Comparison of ENCODE assay signal across 8 mouse cellular contexts in genomic region chr17:25273706-25274501, GRCm38 (mm10). TPM values are rescaled to one million over a fixed set of nuclear protein-coding genes. Genes with fewer than 3 reads are reported as not detected.
A peak's percentile ranks its signal among the peaks of the same experiment; 100 is the strongest.
DNase-seq lines count a peak whose midpoint lies in the region; ATAC-seq and TF ChIP-seq lines count a peak whose summit lies in the region.

No protein-coding gene starts in this region.

- peak overlapping the region; percentile 100 for H3K9ac ChIP-seq in kidney, embryonic 14.5 days (ENCODE audit: low read depth, low read length)

- H3K4me3 ChIP-seq in bone marrow macrophage, adult 2 months (ENCODE audit: insufficient read depth, low read length), result peak overlapping the region; percentile 97
- H3K4me3 ChIP-seq in embryonic fibroblast, embryonic 13.5 days (ENCODE audit: insufficient read depth, low read length), result peak overlapping the region; percentile 92
- peak overlapping the region; percentile 99 for H3K4me3 ChIP-seq in kidney, embryonic 14.5 days (ENCODE audit: low read length)

- H3K4me2 ChIP-seq in kidney, embryonic 14.5 days (replicated peaks; ENCODE audit: low read depth, low read length), result peak overlapping the region; percentile 34

- H3K4me1 ChIP-seq in bone marrow macrophage, adult 2 months (ENCODE audit: control insufficient read depth, insufficient read depth, low read length), result peaks cover 21% of the 10 kb centered on the region
- H3K4me1 ChIP-seq in embryonic fibroblast, embryonic 13.5 days (ENCODE audit: control insufficient read depth, insufficient read depth, low read length), result 0 out of 2 replicates have a peak, but pooled peaks cover 9% of the 10 kb centered on the region
- H3K4me1 ChIP-seq in kidney, embryonic 14.5 days (ENCODE audit: control insufficient read depth, insufficient read depth, low read length), result peaks cover 18% of the 10 kb centered on the region

- DNase-seq in A20 (ENCODE audit: low read depth, low spot score) (peak; percentile 100), liver (peak; percentile 90)
- peak; percentile 98 for DNase-seq in heart, adult 9 months (ENCODE audit: low spot score in 2 of 2)
- DNase-seq in spleen, postnatal 4 days (ENCODE audit: low spot score in 2 of 2), result peak; percentile 94 to 97

- peak; percentile 91 for ATAC-seq in kidney, embryonic 14.5 days (ENCODE audit: low FRiP score, low TSS enrichment)
- ATAC-seq in monocyte, adult 5-6 weeks (replicated peaks; ENCODE audit: insufficient number of reproducible peaks, low FRiP score, low TSS enrichment, poor library complexity, severe bottlenecking), result peak; percentile 85

- H3K27me3 ChIP-seq in kidney, embryonic 14.5 days (ENCODE audit: control insufficient read depth, insufficient read depth, low read length), result no peaks in the 10 kb centered on the region

- peak overlapping the region; percentile 96 for H3K27ac ChIP-seq in bone marrow macrophage, adult 2 months (ENCODE audit: insufficient read depth, low read depth, low read length)
- H3K27ac ChIP-seq in embryonic fibroblast, embryonic 13.5 days (ENCODE audit: insufficient read depth, low read length), result peak overlapping the region; percentile 98
- peak overlapping the region; percentile 94 for H3K27ac ChIP-seq in kidney, embryonic 14.5 days (ENCODE audit: low read depth, low read length)

- WGBS in kidney, embryonic 14.5 days, result under 1% methylated on average over 38 of the region's 45 CpGs

- no peak for TF ChIP-seq POLR2A in bone marrow macrophage, adult 2 months (IDR thresholded peaks at IDR 0.05; ENCODE audit: borderline replicate concordance, low read depth, low read length)
- peak; percentile 59 for TF ChIP-seq POLR2A in embryonic fibroblast, embryonic 13.5 days (IDR thresholded peaks at IDR 0.05; ENCODE audit: low read depth, low read length)

- H3K9me3 ChIP-seq in kidney, embryonic 14.5 days (ENCODE audit: control insufficient read depth, low read length), result no peaks in the 10 kb centered on the region

- TF ChIP-seq CTCF in bone marrow macrophage, adult 2 months (IDR thresholded peaks at IDR 0.05; ENCODE audit: low read depth, low read length), result peak; percentile 76
- peak; percentile 33; the same call in 1 of the 2 replicates for TF ChIP-seq CTCF in embryonic fibroblast, embryonic 13.5 days (IDR thresholded peaks at IDR 0.05; ENCODE audit: borderline replicate concordance, insufficient read depth, low read length)

- peaks cover 20% of the 10 kb centered on the region for H3K36me3 ChIP-seq in kidney, embryonic 14.5 days (ENCODE audit: control insufficient read depth, insufficient read depth, low read length)

RNA-seq across cellular contexts. Expression of gene Ube2i, which starts 0.5 kb away (rescaled TPM):
- 221 and 242 TPM in 2 replicates for polyA plus RNA-seq in bone marrow macrophage, adult 2 months (2012; ENCODE audit: insufficient read depth, insufficient read length, missing spikeins)
- polyA plus RNA-seq in embryonic fibroblast, embryonic 13.5 days (2011; ENCODE audit: insufficient read length, low read depth, missing spikeins), result 296 and 315 TPM in 2 replicates
- 675 and 744 TPM in 2 replicates for polyA plus RNA-seq in kidney, embryonic 14.5 days (2014; fragmentation: Nextera tagmentation; extraction: Ambion mirVana)
- total RNA-seq in monocyte, adult 5-6 weeks (2017), result 278 to 334 TPM (median 296 TPM) in 3 replicates

RNA-seq across cellular contexts. Expression of gene Baiap3, which starts 17.7 kb away (rescaled TPM):
- not detected in 2 replicates for polyA plus RNA-seq in bone marrow macrophage, adult 2 months (2012; ENCODE audit: insufficient read depth, insufficient read length, missing spikeins)
- not detected in 2 replicates for polyA plus RNA-seq in embryonic fibroblast, embryonic 13.5 days (2011; ENCODE audit: insufficient read length, low read depth, missing spikeins)
- 0.76 and 1.9 TPM in 2 replicates for polyA plus RNA-seq in kidney, embryonic 14.5 days (2014; fragmentation: Nextera tagmentation; extraction: Ambion mirVana)
- total RNA-seq in monocyte, adult 5-6 weeks (2017), result 31.6 to 146 TPM (median 34.3 TPM) in 3 replicates

RNA-seq across cellular contexts. Expression of gene Prss34, which starts 24.3 kb away (rescaled TPM):
- polyA plus RNA-seq in bone marrow macrophage, adult 2 months (2012; ENCODE audit: insufficient read depth, insufficient read length, missing spikeins), result 1.2 TPM in 1 of 2 replicates, not detected in the other
- polyA plus RNA-seq in embryonic fibroblast, embryonic 13.5 days (2011; ENCODE audit: insufficient read length, low read depth, missing spikeins), result not detected in 2 replicates
- polyA plus RNA-seq in kidney, embryonic 14.5 days (2014; fragmentation: Nextera tagmentation; extraction: Ambion mirVana), result not detected in 2 replicates
- 2.8 TPM in 1 of 3 replicates, not detected in the others for total RNA-seq in monocyte, adult 5-6 weeks (2017)

RNA-seq across cellular contexts. Expression of gene Tsr3, which starts 33.9 kb away (rescaled TPM):
- polyA plus RNA-seq in bone marrow macrophage, adult 2 months (2012; ENCODE audit: insufficient read depth, insufficient read length, missing spikeins), result 19.6 and 19.7 TPM in 2 replicates
- polyA plus RNA-seq in embryonic fibroblast, embryonic 13.5 days (2011; ENCODE audit: insufficient read length, low read depth, missing spikeins), result 17.9 and 19.8 TPM in 2 replicates
- 48.9 and 51.4 TPM in 2 replicates for polyA plus RNA-seq in kidney, embryonic 14.5 days (2014; fragmentation: Nextera tagmentation; extraction: Ambion mirVana)
- 24.6 to 33.5 TPM (median 27.9 TPM) in 3 replicates for total RNA-seq in monocyte, adult 5-6 weeks (2017)

RNA-seq across cellular contexts. Expression of gene Gnptg, which starts 34.0 kb away (rescaled TPM):
- polyA plus RNA-seq in bone marrow macrophage, adult 2 months (2012; ENCODE audit: insufficient read depth, insufficient read length, missing spikeins), result 40.5 and 40.8 TPM in 2 replicates
- 13.9 and 16.1 TPM in 2 replicates for polyA plus RNA-seq in embryonic fibroblast, embryonic 13.5 days (2011; ENCODE audit: insufficient read length, low read depth, missing spikeins)
- 33.8 and 41.5 TPM in 2 replicates for polyA plus RNA-seq in kidney, embryonic 14.5 days (2014; fragmentation: Nextera tagmentation; extraction: Ambion mirVana)
- total RNA-seq in monocyte, adult 5-6 weeks (2017), result 27.2 to 58.6 TPM (median 49.2 TPM) in 3 replicates

Comparison
In these comparisons a context has a peak if more than half of its experiments do, and no peak if none do; other contexts are left out.
1. Peak in every context shown above with its lines: DNase-seq, ATAC-seq, H3K4me3 ChIP-seq and H3K27ac ChIP-seq.